Mouse (Mus musculus) forebrain, postnatal 0 days (tissue): ENCODE results near the gene Mink1. TPM values are rescaled to one million over a fixed set of nuclear protein-coding genes. Genes with fewer than 3 reads are reported as not detected.

ENCODE experiments used
- ATAC-seq: fragments of 200-750 bp; cut with Nextera tagmentation; 2 replicates; pipeline ENCODE4 v1.8.0; 2017; ENCODE audit warnings: mild to moderate bottlenecking, moderate library complexity
- DNase-seq: peaks from one replicate; pipeline ENCODE4 v3.0.0-alpha.2; 2015
- H3K27ac ChIP-seq: fragments of 300-500 bp; sonication (generic); 2 replicates; pipeline ENCODE4 v1.5.1; 2014; ENCODE audit warnings: low read depth, mild to moderate bottlenecking, antibody characterized with exemption, low read length, moderate library complexity, mixed read lengths
- H3K27me3 ChIP-seq: fragments of 300-500 bp; sonication (generic); 2 replicates; pipeline ENCODE4 v1.6.1; 2014; ENCODE audit warnings: mild to moderate bottlenecking, low read length, mixed read lengths; ENCODE audit not compliant: insufficient read depth
- H3K36me3 ChIP-seq: fragments of 300-500 bp; sonication (generic); 2 replicates; pipeline ENCODE4 v1.6.1; 2014; ENCODE audit warnings: mild to moderate bottlenecking, moderate library complexity; ENCODE audit not compliant: insufficient read depth
- H3K4me1 ChIP-seq: fragments of 300-500 bp; sonication (generic); 2 replicates; pipeline ENCODE4 v1.6.1; 2014; ENCODE audit warnings: antibody characterized with exemption; ENCODE audit not compliant: insufficient read depth
- H3K4me2 ChIP-seq: fragments of 300-500 bp; sonication (generic); 2 replicates; pipeline ENCODE4 v1.6.1; 2014; ENCODE audit warnings: low read depth, mild to moderate bottlenecking, moderate library complexity
- H3K4me3 ChIP-seq: fragments of 300-500 bp; sonication (generic); 2 replicates; pipeline ENCODE4 v1.5.1; 2014; ENCODE audit warnings: low read depth, low read length, mixed read lengths
- H3K9ac ChIP-seq: fragments of 300-500 bp; sonication (generic); 2 replicates; pipeline ENCODE4 v1.6.1; 2014; ENCODE audit warnings: mild to moderate bottlenecking
- H3K9me3 ChIP-seq: fragments of 300-500 bp; sonication (generic); 2 replicates; pipeline ENCODE4 v1.6.1; 2016; ENCODE audit warnings: low read length
- CTCF ChIP-seq: sonication (generic); IDR thresholded peaks from 2 replicates; pipeline ENCODE4 v1.5.1; 2016; ENCODE audit warnings: antibody characterized with exemption, control low read depth, low read depth
- WGBS: fragments of 180-500 bp; shearing (Covaris S2); extraction: QIAGEN DNeasy Blood & Tissue Kit; methylation state at CpG from one replicate; pipeline ENCODE4 v1.1.7; 2014; 5-methylcytosine and 5-hydroxymethylcytosine counted together
- polyA plus RNA-seq: library from polyadenylated mRNA; unstranded; fragments of >200 nt; fragmentation: Nextera tagmentation; extraction: Ambion mirVana; gene quantifications from 2 replicates; pipeline ENCODE4 v1.2.1, GENCODE M21; 2015
- total RNA-seq: library from RNA; depleted of rRNA; stranded (reverse); fragments of >200 nt; gene quantifications from 2 replicates; pipeline ENCODE4 v1.2.3, GENCODE M21; 2014

Gene Mink1
- total and polyA plus RNA-seq, 2 experiments from 2014 or later = 15.0 to 81.2 TPM

DNA sequence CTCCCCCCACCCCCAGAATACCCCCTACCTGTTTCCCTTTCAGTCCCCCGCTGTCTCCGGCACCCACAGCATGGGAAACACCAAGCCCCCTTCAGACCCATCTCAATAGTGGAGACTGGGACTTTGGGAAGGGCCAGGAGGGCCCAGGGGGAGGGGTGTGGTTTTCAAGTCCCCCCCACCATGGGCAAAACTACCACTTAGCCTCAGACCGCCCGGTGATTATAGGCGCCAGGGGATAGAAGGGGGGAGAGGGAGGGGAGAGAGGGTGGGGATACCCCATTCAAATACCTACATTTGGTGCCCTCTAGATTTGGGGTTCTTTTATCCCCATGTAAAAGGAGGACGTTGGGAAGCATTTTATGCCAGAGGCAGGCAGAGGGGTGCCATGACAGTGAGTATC, 29.8 kb upstream of the Mink1 start, which contains the start of gene Gm40193:
Gene Gm40193 (minus strand): TSS at position 101 of the 400 bp plus-strand sequence.
- H3K36me3 ChIP-seq = peaks cover 10% of the 10 kb centered on the region
- WGBS = 84% methylated on average over 6 of the region's 6 CpGs
- H3K27me3 ChIP-seq = peaks cover 4% of the 10 kb centered on the region; the same call in 1 of the 2 replicates
- no peaks in the 10 kb centered on the region for H3K4me1 ChIP-seq
- TF ChIP-seq CTCF = no peak
- DNase-seq (no peak), ATAC-seq (no peak)
- H3K4me3 ChIP-seq = no peak within 1 kb of the TSS
- no peak within 1 kb of the TSS for H3K4me2 ChIP-seq
- H3K9me3 ChIP-seq = no peaks in the 10 kb centered on the region
- H3K9ac ChIP-seq = no peak within 1 kb of the TSS
- H3K27ac ChIP-seq = no peak within 1 kb of the TSS

DNA sequence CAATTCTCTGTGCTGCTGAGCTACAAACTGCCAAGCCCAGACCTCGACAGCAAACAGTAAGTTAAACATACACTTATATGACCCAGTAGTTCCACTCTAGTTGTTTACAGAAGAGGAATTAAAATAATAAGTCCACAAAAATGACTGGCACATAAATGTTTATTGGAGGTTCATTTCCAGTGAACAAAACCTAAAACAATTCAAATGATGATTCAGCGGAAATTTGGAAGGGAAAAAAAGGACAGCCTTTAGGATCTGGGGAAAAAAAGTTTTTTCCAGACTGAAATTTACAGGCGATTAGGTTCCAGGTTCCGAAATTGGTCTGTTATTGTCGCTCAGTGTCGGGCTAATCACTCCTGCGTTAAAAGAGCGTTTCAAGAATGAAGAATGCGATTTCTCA, 23.3 kb upstream of the Mink1 start:
- 13% methylated on average over 9 of the region's 9 CpGs for WGBS
- Histone ChIP-seq H3K36me3 (no peaks in the 10 kb centered on the region; the same call in 1 of the 2 replicates), H3K27ac (no peak overlapping the region), H3K4me2 (peak overlapping the region; percentile 77), H3K9me3 (no peaks in the 10 kb centered on the region), H3K4me3 (peak overlapping the region; percentile 62), H3K27me3 (peaks cover 4% of the 10 kb centered on the region), H3K9ac (peak overlapping the region; percentile 68), H3K4me1 (0 out of 2 replicates have a peak, but pooled peaks cover 5% of the 10 kb centered on the region)
- no peak for TF ChIP-seq CTCF
- ATAC-seq (no peak; the same call in 1 of the 2 replicates), DNase-seq (no peak)

DNA sequence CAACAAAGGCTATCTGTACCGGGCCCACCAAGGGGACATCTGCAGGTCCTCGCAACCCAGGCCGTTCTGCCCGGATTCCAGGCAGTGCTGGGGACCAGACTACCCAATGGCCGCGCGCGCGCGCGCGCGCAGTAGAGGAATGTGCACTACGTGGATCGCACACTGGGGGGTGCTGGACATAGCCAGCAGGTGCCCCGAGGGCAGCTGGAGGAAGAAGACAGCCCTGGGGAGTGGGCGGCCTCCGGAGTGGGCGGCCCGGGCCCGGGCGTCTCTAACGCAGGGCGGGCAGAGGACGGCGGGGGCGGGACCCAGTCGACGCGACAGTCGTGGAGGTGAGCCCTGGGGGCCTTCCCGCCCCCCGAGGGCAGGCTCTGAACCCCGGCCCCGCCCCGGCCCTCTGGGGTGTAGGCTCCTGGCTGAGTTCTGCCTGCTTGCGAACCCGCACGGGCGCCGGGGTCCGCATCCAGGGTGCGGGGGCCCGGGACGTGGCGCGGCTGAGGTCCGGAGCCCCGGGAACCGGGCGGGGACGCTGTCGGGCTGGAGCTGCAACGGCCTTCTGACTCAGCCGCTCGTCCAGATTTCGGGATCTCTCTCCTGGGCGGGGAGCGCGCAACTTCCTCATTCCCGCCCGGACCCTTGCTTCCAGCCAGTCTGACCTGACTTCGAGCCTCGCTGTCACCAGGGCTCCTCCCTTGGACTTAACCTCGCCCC, 22.6 kb upstream of the Mink1 start, which contains the start of gene Pld2:
Gene Pld2 (plus strand): TSS at position 188 of the 711 bp plus-strand sequence.
- Histone ChIP-seq H3K4me1 (0 out of 2 replicates have a peak, but pooled peaks cover 5% of the 10 kb centered on the region), H3K27ac (no peak within 1 kb of the TSS), H3K27me3 (peaks cover 4% of the 10 kb centered on the region), H3K9me3 (no peaks in the 10 kb centered on the region), H3K4me3 (peak within 1 kb of the TSS; percentile 62), H3K4me2 (peak within 1 kb of the TSS; percentile 77), H3K9ac (peak within 1 kb of the TSS; percentile 68), H3K36me3 (no peaks in the 10 kb centered on the region; the same call in 1 of the 2 replicates)
- ATAC-seq (peak; percentile 96), DNase-seq (peak; percentile 86)
- 4% methylated on average over 61 of the region's 65 CpGs for WGBS
- peak; percentile 70 for TF ChIP-seq CTCF

DNA sequence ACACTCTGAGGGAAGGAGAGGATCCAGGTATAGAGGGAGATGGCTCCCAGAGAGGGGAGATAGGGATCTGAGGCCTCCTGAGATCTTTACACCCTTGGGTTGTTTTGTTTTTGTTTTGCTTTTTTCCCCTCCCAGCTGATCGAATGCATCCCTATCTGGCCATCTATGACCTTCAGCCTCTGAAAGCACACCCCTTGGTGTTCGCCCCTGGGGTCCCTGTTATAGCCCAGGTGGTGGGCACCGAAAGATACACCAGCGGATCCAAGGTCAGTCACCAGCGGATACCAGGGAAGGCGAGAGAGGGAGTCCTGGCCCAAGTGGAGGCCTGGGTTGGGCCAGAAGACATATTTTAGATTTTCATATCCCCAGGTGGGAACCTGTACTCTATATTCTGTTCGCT, 21.8 kb upstream of the Mink1 start:
- Histone ChIP-seq H3K4me1 (0 out of 2 replicates have a peak, but pooled peaks cover 5% of the 10 kb centered on the region), H3K36me3 (no peaks in the 10 kb centered on the region; the same call in 1 of the 2 replicates), H3K27me3 (peaks cover 4% of the 10 kb centered on the region), H3K4me2 (peak overlapping the region; percentile 77), H3K9ac (no peak overlapping the region), H3K9me3 (no peaks in the 10 kb centered on the region), H3K27ac (no peak overlapping the region), H3K4me3 (peak overlapping the region; percentile 62)
- DNase-seq = no peak
- 87% methylated on average over 7 of the region's 7 CpGs for WGBS
- no peak for TF ChIP-seq CTCF
- no peak for ATAC-seq

DNA sequence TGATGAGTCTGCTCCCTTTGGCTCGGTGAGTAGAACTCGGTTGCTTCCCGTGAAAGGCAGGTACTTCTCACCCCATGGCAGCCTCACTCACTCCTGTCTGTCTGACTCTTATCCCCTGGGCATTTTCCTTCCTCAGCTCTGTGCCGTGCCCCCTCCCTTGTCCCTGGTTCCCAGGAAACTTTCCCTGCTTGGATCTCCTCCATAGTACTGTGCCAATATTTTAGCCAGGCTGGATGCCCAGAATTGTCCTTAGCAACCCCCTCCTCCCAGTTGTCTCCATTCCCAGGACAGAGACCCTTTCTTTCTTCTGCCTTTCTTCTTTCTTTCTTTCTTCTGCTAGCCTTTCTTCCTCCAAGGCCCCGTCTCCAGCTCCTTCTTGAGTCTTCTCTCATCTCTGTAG, 21.3 kb upstream of the Mink1 start:
- ATAC-seq (peak; percentile 27; the same call in 1 of the 2 replicates), DNase-seq (no peak)
- Histone ChIP-seq H3K4me1 (0 out of 2 replicates have a peak, but pooled peaks cover 5% of the 10 kb centered on the region), H3K27me3 (peaks cover 4% of the 10 kb centered on the region), H3K4me3 (no peak overlapping the region), H3K36me3 (no peaks in the 10 kb centered on the region; the same call in 1 of the 2 replicates), H3K4me2 (peak overlapping the region; percentile 77), H3K9me3 (no peaks in the 10 kb centered on the region), H3K27ac (no peak overlapping the region), H3K9ac (no peak overlapping the region)
- TF ChIP-seq CTCF = no peak
- WGBS = 55% methylated on average over 5 of the region's 5 CpGs

DNA sequence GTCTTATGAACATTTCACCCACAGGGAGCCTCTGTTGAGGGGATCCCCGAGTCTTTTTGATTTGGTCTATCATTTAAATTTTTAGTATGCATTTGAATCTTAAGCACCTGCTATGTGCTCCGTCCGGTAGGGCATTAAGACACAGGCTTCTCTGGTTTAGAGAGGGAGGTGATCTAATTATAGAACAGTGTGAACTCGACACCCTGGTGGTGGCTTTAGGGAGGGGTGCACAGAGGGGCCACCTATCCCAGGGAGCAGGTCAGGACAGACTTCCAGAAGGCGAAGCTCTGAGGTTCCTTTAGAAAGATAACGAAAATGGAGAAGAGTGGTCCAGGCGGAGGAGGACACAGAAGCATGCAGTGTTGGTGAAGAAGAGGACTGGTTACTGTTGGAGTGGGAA, 18.2 kb upstream of the Mink1 start:
- WGBS = 75% methylated on average over 7 of the region's 7 CpGs

DNA sequence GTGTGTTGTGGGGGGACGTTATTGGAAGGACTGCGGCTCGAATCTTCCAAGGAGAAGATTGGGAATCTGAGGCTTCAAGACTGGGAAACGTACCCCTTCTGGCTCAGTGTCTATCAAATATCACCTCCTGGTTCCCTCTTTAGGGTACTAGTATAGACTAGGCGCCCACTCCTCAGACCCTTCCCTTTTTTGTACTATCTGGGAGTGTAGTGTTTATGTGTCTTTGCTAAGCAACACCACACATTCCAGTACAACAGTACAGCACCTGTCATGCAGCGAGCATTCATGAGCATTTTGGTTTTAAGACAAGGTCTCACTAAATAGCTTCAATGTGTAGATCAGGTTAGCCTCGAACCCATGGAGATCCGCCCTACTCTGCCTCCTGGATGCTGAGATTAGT, 11.2 kb upstream of the Mink1 start:
- no peaks in the 10 kb centered on the region for H3K27me3 ChIP-seq
- WGBS = 93% methylated on average over 8 of the region's 8 CpGs
- no peak overlapping the region for H3K9ac ChIP-seq

More for the DNA sequence above, 18.2 kb upstream of the Mink1 start:
- no peak overlapping the region for H3K4me3 ChIP-seq
- no peak overlapping the region for H3K4me2 ChIP-seq
- H3K9me3 ChIP-seq = no peaks in the 10 kb centered on the region
- H3K36me3 ChIP-seq = no peaks in the 10 kb centered on the region; the same call in 1 of the 2 replicates
- H3K9ac ChIP-seq = no peak overlapping the region
- H3K27ac ChIP-seq = no peak overlapping the region
- TF ChIP-seq CTCF = no peak
- H3K27me3 ChIP-seq = no peaks in the 10 kb centered on the region
- H3K4me1 ChIP-seq = 0 out of 2 replicates have a peak, but pooled peaks cover 5% of the 10 kb centered on the region
- no peak for ATAC-seq
- DNase-seq = no peak

More for the DNA sequence above, 11.2 kb upstream of the Mink1 start:
- no peak overlapping the region for H3K4me3 ChIP-seq
- no peaks in the 10 kb centered on the region for H3K4me1 ChIP-seq
- no peaks in the 10 kb centered on the region for H3K9me3 ChIP-seq
- H3K27ac ChIP-seq = no peak overlapping the region
- no peak overlapping the region for H3K4me2 ChIP-seq
- no peak for ATAC-seq
- no peaks in the 10 kb centered on the region for H3K36me3 ChIP-seq
- DNase-seq = no peak
- TF ChIP-seq CTCF = no peak
